Mouse (Mus musculus): ENCODE results near the gene Zbtb1. TPM values are rescaled to one million over a fixed set of nuclear protein-coding genes. Genes with fewer than 3 reads are reported as not detected.

Gene Zbtb1
- polyA plus RNA-seq, 1 experiment from 2014 or later: 10.0 TPM

DNA sequence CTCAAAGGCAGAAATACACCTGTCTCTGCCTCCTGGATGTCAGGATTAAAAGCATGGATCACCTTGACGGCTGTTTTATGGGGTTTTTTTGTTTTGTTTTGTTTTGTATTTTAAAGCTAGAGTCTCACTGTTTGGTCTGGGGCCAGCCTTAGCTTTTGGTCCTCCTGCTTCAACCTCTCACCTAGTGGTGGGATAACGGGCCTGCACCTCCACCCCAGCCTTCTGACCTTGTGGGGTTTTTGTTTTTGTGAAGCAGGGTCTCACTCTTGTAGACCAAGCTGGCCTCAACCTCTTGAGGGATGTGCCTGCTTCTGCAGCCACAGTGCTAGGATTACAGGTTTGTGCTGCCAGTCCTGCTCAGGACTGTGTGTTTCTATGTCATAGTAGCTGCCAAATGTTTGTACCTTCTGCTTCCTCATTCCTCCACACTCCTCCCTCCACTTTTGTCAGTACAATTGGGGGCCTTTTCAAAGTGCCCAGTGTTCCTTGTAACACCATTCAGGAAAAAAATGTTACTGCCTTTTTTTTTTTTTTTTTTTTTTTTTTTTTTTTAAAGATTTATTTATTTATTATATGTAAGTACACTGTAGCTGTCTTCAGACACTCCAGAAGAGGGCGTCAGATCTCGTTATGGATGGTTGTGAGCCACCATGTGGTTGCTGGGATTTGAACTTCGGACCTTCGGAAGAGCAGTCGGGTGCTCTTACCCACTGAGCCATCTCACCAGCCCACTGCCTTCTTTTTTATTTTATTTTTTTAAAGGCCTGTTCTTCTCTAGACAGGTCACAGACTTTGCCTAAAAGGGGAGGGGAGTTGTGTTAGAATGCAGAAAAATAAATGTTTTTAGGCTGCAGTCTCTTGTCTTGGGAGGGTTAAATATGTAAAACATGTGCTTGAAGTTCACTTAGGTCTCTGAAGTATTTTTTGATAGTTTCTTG lies 3.1 kb downstream of the Zbtb1 start:
- no peaks in the 10 kb centered on the region for H3K36me3 ChIP-seq
- H3K4me2 ChIP-seq: no peak overlapping the region; the same call in 1 of the 2 replicates
- ATAC-seq (ENCODE audit: insufficient number of reproducible peaks, low FRiP score, low TSS enrichment, low read depth): no peak
- H3K9me3 ChIP-seq: no peaks in the 10 kb centered on the region
- no peak overlapping the region for H3K27ac ChIP-seq
- H3K27me3 ChIP-seq: no peaks in the 10 kb centered on the region
- 69% methylated on average over 6 of the region's 7 CpGs for WGBS
- H3K4me3 ChIP-seq: no peak overlapping the region
- H3K9ac ChIP-seq: no peak overlapping the region
- H3K4me1 ChIP-seq: peaks cover 33% of the 10 kb centered on the region

DNA sequence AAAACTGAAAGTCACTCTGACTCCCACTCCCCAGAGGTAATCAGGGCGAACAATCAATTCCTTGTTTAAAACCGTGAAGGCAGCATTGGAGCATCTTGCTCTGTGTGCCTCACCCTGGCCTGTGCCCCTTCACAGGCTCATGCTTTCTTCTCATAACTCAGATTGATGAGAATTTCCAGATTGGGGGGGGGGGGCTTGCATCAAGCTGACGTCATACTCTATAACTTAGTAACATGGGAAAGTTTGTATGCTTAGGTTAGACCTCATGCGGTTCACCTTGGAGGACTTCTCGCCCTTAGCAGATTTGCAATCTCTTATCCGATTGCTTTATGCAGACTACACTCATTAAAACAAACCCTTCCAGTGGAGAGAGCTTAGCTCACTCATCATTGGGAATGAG lies 3.9 kb downstream of the Zbtb1 start:
- Histone ChIP-seq H3K27ac (no peak overlapping the region), H3K4me3 (no peak overlapping the region), H3K27me3 (no peaks in the 10 kb centered on the region), H3K36me3 (no peaks in the 10 kb centered on the region), H3K4me2 (no peak overlapping the region), H3K4me1 (peaks cover 27% of the 10 kb centered on the region), H3K9me3 (no peaks in the 10 kb centered on the region), H3K9ac (no peak overlapping the region)
- ATAC-seq (ENCODE audit: insufficient number of reproducible peaks, low FRiP score, low TSS enrichment, low read depth): no peak
- 59% methylated on average over 6 of the region's 6 CpGs for WGBS

- no peak overlapping the region for H3K9ac ChIP-seq
- H3K4me1 ChIP-seq: peaks cover 27% of the 10 kb centered on the region
- WGBS: 61% methylated on average over 4 of the region's 4 CpGs
- H3K9me3 ChIP-seq: no peaks in the 10 kb centered on the region
- H3K4me3 ChIP-seq: no peak overlapping the region
- H3K27me3 ChIP-seq: no peaks in the 10 kb centered on the region
- no peaks in the 10 kb centered on the region for H3K36me3 ChIP-seq
- H3K27ac ChIP-seq: no peak overlapping the region
- no peak overlapping the region for H3K4me2 ChIP-seq
- ATAC-seq (ENCODE audit: insufficient number of reproducible peaks, low FRiP score, low TSS enrichment, low read depth): no peak
These were observed 4.8 kb downstream of the Zbtb1 start for GRCm38 (mm10) chr12:76374911-76375310.

- Histone ChIP-seq H3K4me1 (peaks cover 31% of the 10 kb centered on the region), H3K9ac (no peak overlapping the region), H3K27me3 (no peaks in the 10 kb centered on the region), H3K36me3 (no peaks in the 10 kb centered on the region), H3K4me3 (no peak overlapping the region), H3K4me2 (no peak overlapping the region), H3K9me3 (no peaks in the 10 kb centered on the region), H3K27ac (no peak overlapping the region)
- no peak for ATAC-seq (ENCODE audit: insufficient number of reproducible peaks, low FRiP score, low TSS enrichment, low read depth)
- WGBS: 81% methylated on average over 3 of the region's 3 CpGs
These were observed 5.4 kb downstream of the Zbtb1 start for GRCm38 (mm10) chr12:76375506-76375905.

DNA sequence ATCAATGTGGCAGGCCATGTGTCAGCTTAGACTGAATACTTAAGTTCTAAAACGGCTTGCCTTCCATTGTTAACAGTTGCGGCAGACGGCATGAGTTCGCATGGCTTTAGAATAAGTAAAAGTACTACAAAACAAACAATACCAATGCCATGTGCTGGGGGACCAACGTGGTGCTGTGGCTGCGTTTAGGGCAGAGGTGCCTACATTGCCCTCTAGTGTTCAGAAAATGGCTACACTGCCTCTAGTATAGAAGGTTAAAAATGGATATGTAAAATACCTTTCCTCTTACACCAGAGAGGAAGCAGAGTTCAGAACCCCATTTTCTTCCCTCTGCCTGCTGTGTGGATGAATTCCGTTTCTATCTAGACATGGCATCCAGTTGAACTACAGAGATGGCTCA lies 6.6 kb downstream of the Zbtb1 start:
- Histone ChIP-seq H3K27me3 (no peaks in the 10 kb centered on the region), H3K36me3 (no peaks in the 10 kb centered on the region), H3K4me3 (no peak overlapping the region), H3K9ac (no peak overlapping the region), H3K4me2 (no peak overlapping the region), H3K9me3 (no peaks in the 10 kb centered on the region), H3K27ac (no peak overlapping the region), H3K4me1 (peaks cover 27% of the 10 kb centered on the region)
- 57% methylated on average over 7 of the region's 7 CpGs for WGBS
- ATAC-seq (ENCODE audit: insufficient number of reproducible peaks, low FRiP score, low TSS enrichment, low read depth): no peak

- Histone ChIP-seq H3K4me1 (peaks cover 23% of the 10 kb centered on the region), H3K4me3 (no peak overlapping the region), H3K9me3 (no peaks in the 10 kb centered on the region), H3K9ac (no peak overlapping the region), H3K27me3 (no peaks in the 10 kb centered on the region), H3K27ac (no peak overlapping the region), H3K36me3 (no peaks in the 10 kb centered on the region), H3K4me2 (no peak overlapping the region)
- ATAC-seq (ENCODE audit: insufficient number of reproducible peaks, low FRiP score, low TSS enrichment, low read depth): no peak
- whole genome bisulfite sequencing: 95% methylated on average over 6 of the region's 6 CpGs
These were observed 7.0 kb downstream of the Zbtb1 start for GRCm38 (mm10) chr12:76377059-76377458.

DNA sequence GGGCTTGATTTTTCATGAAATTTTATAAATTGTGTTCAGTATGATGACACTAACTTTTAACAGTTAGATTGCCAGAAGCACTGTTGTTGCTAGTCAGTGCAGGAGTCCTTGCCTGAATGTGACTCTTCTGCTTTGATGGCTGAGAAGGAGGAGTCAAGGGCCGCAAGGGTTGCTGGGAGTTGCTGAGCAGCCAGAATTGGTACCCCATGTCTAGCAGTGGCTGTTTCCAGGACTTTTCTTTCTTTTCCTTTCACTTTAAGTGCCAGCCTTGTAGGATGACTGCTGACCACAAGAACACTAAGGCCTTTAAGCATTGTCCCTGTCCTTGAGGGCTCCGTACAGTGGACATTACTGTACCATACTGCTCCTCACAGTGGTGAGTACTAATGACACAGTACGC lies 7.7 kb downstream of the Zbtb1 start:
- peak overlapping the region; percentile 27; the same call in 1 of the 2 replicates for H3K27ac ChIP-seq
- no peaks in the 10 kb centered on the region for H3K9me3 ChIP-seq
- no peaks in the 10 kb centered on the region for H3K36me3 ChIP-seq
- 88% methylated on average over 3 of the region's 3 CpGs for WGBS
- no peak overlapping the region for H3K4me3 ChIP-seq
- ATAC-seq (ENCODE audit: insufficient number of reproducible peaks, low FRiP score, low TSS enrichment, low read depth): no peak
- H3K4me1 ChIP-seq: peaks cover 16% of the 10 kb centered on the region
- H3K9ac ChIP-seq: no peak overlapping the region
- no peaks in the 10 kb centered on the region for H3K27me3 ChIP-seq
- no peak overlapping the region for H3K4me2 ChIP-seq

DNA sequence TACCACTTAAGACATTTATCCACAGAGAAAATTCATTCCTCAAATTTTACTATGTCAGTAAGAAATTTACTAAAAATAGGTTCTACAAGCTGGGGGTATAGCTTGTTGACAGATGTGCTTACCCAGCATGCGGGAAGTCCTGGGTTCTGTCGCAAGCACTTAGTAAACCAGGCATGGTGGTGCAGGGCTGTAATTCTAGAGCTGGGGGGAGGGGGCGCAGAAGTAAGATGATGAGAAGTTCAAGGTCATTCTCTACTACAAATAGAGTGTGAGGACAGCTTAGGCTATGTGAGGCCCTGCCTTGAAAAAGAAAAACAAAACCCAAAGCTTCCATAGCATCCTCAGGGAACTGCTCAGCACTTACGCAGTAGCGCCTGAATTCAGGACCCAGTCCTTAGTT lies 8.5 kb downstream of the Zbtb1 start:
- ATAC-seq (ENCODE audit: insufficient number of reproducible peaks, low FRiP score, low TSS enrichment, low read depth): no peak
- WGBS: 80% methylated on average over 5 of the region's 5 CpGs
- H3K4me1 ChIP-seq: peaks cover 11% of the 10 kb centered on the region
- no peak overlapping the region for H3K27ac ChIP-seq
- H3K27me3 ChIP-seq: no peaks in the 10 kb centered on the region
- H3K36me3 ChIP-seq: no peaks in the 10 kb centered on the region
- no peak overlapping the region for H3K9ac ChIP-seq
- H3K4me2 ChIP-seq: no peak overlapping the region
- H3K4me3 ChIP-seq: no peak overlapping the region
- H3K9me3 ChIP-seq: no peaks in the 10 kb centered on the region

- H3K27me3 ChIP-seq: no peaks in the 10 kb centered on the region
- WGBS: 88% methylated on average over 7 of the region's 7 CpGs
- no peaks in the 10 kb centered on the region for H3K9me3 ChIP-seq
- no peak overlapping the region for H3K9ac ChIP-seq
- ATAC-seq (ENCODE audit: insufficient number of reproducible peaks, low FRiP score, low TSS enrichment, low read depth): no peak
- peaks cover 4% of the 10 kb centered on the region; the same call in 1 of the 2 replicates for H3K36me3 ChIP-seq
- H3K27ac ChIP-seq: no peak overlapping the region; the same call in 1 of the 2 replicates
- no peak overlapping the region for H3K4me3 ChIP-seq
- peaks cover 7% of the 10 kb centered on the region for H3K4me1 ChIP-seq
- no peak overlapping the region for H3K4me2 ChIP-seq
These were observed 10.1 kb downstream of the Zbtb1 start for GRCm38 (mm10) chr12:76380151-76380550.

DNA sequence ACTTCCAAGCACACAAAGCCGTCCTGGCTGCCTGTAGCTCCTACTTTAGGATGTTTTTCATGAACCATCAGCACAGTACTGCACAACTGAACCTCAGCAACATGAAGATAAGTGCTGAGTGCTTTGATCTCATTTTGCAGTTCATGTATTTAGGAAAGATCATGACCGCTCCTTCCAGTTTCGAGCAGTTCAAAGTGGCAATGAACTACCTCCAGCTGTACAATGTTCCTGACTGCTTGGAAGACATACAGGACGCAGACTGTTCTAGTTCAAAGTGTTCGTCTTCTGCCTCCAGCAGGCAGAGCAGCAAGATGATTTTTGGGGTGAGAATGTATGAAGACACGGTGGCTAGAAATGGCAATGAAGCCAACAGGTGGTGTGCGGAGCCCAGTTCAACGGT lies 15.3 kb downstream of the Zbtb1 start:
- ATAC-seq (ENCODE audit: insufficient number of reproducible peaks, low FRiP score, low TSS enrichment, low read depth): no peak

GRCm38 (mm10) chr12:76388794-76389193 lies 18.7 kb downstream of the Zbtb1 start:
- H3K9ac ChIP-seq: no peak overlapping the region
- no peaks in the 10 kb centered on the region for H3K9me3 ChIP-seq
- 90% methylated on average over 11 of the region's 11 CpGs for WGBS
- H3K4me3 ChIP-seq: no peak overlapping the region
- ATAC-seq (ENCODE audit: insufficient number of reproducible peaks, low FRiP score, low TSS enrichment, low read depth): no peak
- no peak overlapping the region for H3K4me2 ChIP-seq
- no peaks in the 10 kb centered on the region for H3K4me1 ChIP-seq
- H3K27me3 ChIP-seq: no peaks in the 10 kb centered on the region
- H3K36me3 ChIP-seq: peaks cover 35% of the 10 kb centered on the region
- no peak overlapping the region for H3K27ac ChIP-seq

More for the DNA sequence above, 15.3 kb downstream of the Zbtb1 start:
- H3K36me3 ChIP-seq: peaks cover 34% of the 10 kb centered on the region
- WGBS: 88% methylated on average over 8 of the region's 8 CpGs
- H3K9ac ChIP-seq: no peak overlapping the region
- no peaks in the 10 kb centered on the region for H3K9me3 ChIP-seq
- no peaks in the 10 kb centered on the region for H3K4me1 ChIP-seq
- H3K27me3 ChIP-seq: no peaks in the 10 kb centered on the region
- no peak overlapping the region for H3K27ac ChIP-seq
- no peak overlapping the region for H3K4me2 ChIP-seq
- no peak overlapping the region for H3K4me3 ChIP-seq

- H3K9ac ChIP-seq: no peak overlapping the region
- H3K36me3 ChIP-seq: peaks cover 17% of the 10 kb centered on the region
- H3K27ac ChIP-seq: no peak overlapping the region
- ATAC-seq (ENCODE audit: insufficient number of reproducible peaks, low FRiP score, low TSS enrichment, low read depth): no peak
- H3K4me2 ChIP-seq: no peak overlapping the region
- H3K27me3 ChIP-seq: no peaks in the 10 kb centered on the region
- no peaks in the 10 kb centered on the region for H3K4me1 ChIP-seq
- 73% methylated on average over 3 of the region's 3 CpGs for WGBS
- H3K4me3 ChIP-seq: no peak overlapping the region
- no peaks in the 10 kb centered on the region for H3K9me3 ChIP-seq
These were observed 21.7 kb downstream of the Zbtb1 start for GRCm38 (mm10) chr12:76391595-76392271.

All from limb, embryonic 15.5 days (tissue).